Mouse (Mus musculus) limb, embryonic 11.5 days (tissue): ENCODE measurements around the gene Clec2h. TPM values are rescaled to one million over a fixed set of nuclear protein-coding genes. Genes with fewer than 3 reads are reported as not detected.
A peak's percentile ranks its signal among the peaks of the same experiment; 100 is the strongest.
"Not testable (repeated sequence)": the region's sequence is repeated elsewhere in the genome, so short reads cannot be mapped to it uniquely, and the experiment has no call there.

ENCODE experiments used
- ATAC-seq: fragments of 200-750 bp; cut with Nextera tagmentation; 2 replicates; pipeline ENCODE4 v1.8.0; 2017; ENCODE audit warnings: low read depth; ENCODE audit not compliant: insufficient number of reproducible peaks, low FRiP score, low TSS enrichment
- DNase-seq: peaks from one replicate; pipeline ENCODE4 v3.0.0-alpha.2; 2015; ENCODE audit warnings: low spot score
- H3K27ac ChIP-seq: fragments of 300-500 bp; sonication (generic); replicated peaks from 2 replicates; pipeline ENCODE4 v1.5.1; 2014; ENCODE audit warnings: low read depth, mild to moderate bottlenecking, low read length
- H3K27me3 ChIP-seq: fragments of 300-500 bp; sonication (generic); 2 replicates; pipeline ENCODE4 v1.6.1; 2014; ENCODE audit warnings: mild to moderate bottlenecking, low read length, mixed read lengths; ENCODE audit not compliant: control insufficient read depth, insufficient read depth
- H3K36me3 ChIP-seq: fragments of 300-500 bp; sonication (generic); 2 replicates; pipeline ENCODE4 v1.6.1; 2014; ENCODE audit warnings: mild to moderate bottlenecking, low read length, moderate library complexity, mixed read lengths; ENCODE audit not compliant: control insufficient read depth, insufficient read depth
- H3K4me1 ChIP-seq: fragments of 300-500 bp; sonication (generic); 2 replicates; pipeline ENCODE4 v1.6.1; 2014; ENCODE audit warnings: low read length, mixed read lengths; ENCODE audit not compliant: control insufficient read depth, insufficient read depth
- H3K4me2 ChIP-seq: fragments of 300-500 bp; sonication (generic); 2 replicates; pipeline ENCODE4 v1.6.1; 2014; ENCODE audit warnings: low read depth, mild to moderate bottlenecking, moderate library complexity; ENCODE audit not compliant: severe bottlenecking
- H3K4me3 ChIP-seq: fragments of 300-500 bp; sonication (generic); 2 replicates; pipeline ENCODE4 v1.5.1; 2014; ENCODE audit warnings: low read depth, low read length
- H3K9ac ChIP-seq: fragments of 300-500 bp; sonication (generic); 2 replicates; pipeline ENCODE4 v1.6.1; 2014; ENCODE audit warnings: mild to moderate bottlenecking, low read length
- H3K9me3 ChIP-seq: fragments of 300-500 bp; sonication (generic); 2 replicates; pipeline ENCODE4 v1.6.1; 2016; ENCODE audit warnings: low read length; ENCODE audit not compliant: control insufficient read depth
- WGBS: fragments of 180-500 bp; shearing (Covaris S2); extraction: QIAGEN DNeasy Blood & Tissue Kit; methylation state at CpG from one replicate; pipeline ENCODE4 v1.1.7; 2014; 5-methylcytosine and 5-hydroxymethylcytosine counted together
- polyA plus RNA-seq: library from polyadenylated mRNA; unstranded; fragments of >200 nt; fragmentation: Nextera tagmentation; extraction: Ambion mirVana; gene quantifications from 2 replicates; pipeline ENCODE4 v1.2.1, GENCODE M21; 2014

The Clec2h gene
- polyA plus RNA-seq, result not detected in 2 replicates

DNA sequence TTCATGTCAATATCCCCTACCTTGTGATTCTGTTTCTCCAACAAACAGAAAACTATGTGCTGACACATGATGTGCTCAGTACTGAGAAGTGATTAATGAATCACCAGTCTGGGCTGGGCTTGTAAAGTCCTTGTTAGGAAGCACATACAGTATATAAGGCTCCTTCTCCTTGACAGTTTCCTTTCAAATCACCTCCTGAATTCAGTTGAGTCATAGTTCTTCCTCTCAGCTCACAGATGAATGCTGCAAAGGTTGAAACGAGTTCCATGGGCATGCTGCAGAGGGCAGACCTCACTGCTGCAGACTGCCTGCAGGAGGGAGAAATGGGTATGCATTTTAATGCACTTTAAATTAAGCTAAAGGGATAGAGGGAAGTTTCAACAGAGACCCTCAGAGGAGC, at the start of gene Clec2h:
Gene Clec2h (plus strand): TSS at position 180 of the 400 bp plus-strand sequence.
- Histone ChIP-seq H3K4me2 (no peak within 1 kb of the TSS), H3K9me3 (no peaks in the 10 kb centered on the region), H3K27ac (no peak within 1 kb of the TSS), H3K4me1 (no peaks in the 10 kb centered on the region), H3K4me3 (no peak within 1 kb of the TSS), H3K36me3 (no peaks in the 10 kb centered on the region), H3K9ac (no peak within 1 kb of the TSS), H3K27me3 (no peaks in the 10 kb centered on the region)
- WGBS, result 8% methylated on average over 1 of the region's 1 CpGs
- DNase-seq (no peak), ATAC-seq (no peak)

DNA sequence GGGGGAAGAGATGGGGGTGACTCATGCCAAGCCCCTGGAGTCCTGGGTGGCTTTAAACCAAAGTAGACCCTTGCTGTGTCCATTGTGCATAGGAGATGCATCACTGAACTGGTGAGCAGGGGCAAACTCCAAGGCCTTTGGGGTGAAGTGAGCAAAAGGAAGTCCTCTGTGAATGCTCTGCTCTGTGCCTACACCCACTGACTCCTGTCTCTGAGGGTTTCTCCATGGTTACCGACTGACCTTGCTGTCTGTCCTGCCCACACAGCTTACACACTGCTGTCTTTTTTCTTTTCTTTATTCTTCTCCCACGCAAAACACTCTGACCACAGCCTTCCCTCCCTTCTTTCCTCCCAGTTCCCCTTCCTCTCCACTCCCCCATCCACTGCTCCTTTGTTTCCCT, 39.5 kb upstream of the Clec2h start:
- 85% methylated on average over 2 of the region's 2 CpGs for WGBS
- Histone ChIP-seq H3K27me3 (no peaks in the 10 kb centered on the region), H3K36me3 (no peaks in the 10 kb centered on the region), H3K4me1 (no peaks in the 10 kb centered on the region), H3K9me3 (no peaks in the 10 kb centered on the region), H3K27ac (no peak overlapping the region), H3K4me2 (no peak overlapping the region), H3K9ac (no peak overlapping the region), H3K4me3 (no peak overlapping the region)
- ATAC-seq, result no peak
- DNase-seq, result no peak

DNA sequence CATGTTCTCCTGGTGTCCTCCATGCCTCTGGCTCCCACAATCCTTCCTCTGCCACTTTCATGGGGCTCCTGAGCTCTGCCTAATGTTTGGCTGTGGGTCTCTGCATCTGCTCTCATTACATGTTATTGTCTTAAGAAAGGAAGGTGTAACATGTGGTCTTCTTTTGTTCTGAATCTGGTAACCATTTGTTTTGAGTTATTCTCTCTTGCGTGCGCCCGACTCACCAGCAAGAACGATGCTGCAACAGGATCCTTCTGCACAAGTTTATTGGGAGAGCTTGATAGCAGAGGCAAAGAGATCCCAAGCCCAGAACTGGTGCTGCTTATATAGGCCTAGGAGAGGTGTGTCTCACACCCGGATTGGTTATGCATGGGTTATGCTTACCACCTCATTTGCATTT, 38.8 kb upstream of the Clec2h start, which contains the start of gene Klrb1a:
Gene Klrb1a (minus strand): TSS at position 101 of the 400 bp plus-strand sequence.
- DNase-seq, ATAC-seq, H3K9ac ChIP-seq, H3K27me3 ChIP-seq, H3K36me3 ChIP-seq, H3K9me3 ChIP-seq, H3K4me3 ChIP-seq, H3K27ac ChIP-seq, H3K4me2 ChIP-seq, H3K4me1 ChIP-seq: not testable (repeated sequence)
- 96% methylated on average over 5 of the region's 5 CpGs for WGBS

DNA sequence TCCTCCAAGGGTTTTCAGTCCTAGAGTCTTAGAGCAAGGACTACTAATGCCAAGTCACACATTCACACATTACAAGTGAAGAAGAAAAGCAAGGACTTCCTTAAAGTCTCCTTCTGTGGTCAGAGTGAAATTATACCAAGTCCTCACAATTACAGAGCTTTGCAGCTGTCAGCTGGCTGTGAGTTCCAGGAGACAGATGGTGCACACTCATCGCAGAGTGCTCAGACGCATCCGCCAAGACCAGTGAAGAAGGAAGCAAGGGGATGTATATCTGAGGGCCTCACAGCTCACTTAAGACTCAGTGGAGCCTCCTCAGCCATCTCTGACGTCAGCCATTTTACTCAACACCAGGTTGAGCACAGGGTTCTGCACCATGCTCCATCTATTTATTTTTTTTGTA, 37.8 kb upstream of the Clec2h start:
- Histone ChIP-seq H3K4me2 (no peak overlapping the region), H3K4me3 (no peak overlapping the region), H3K27ac (no peak overlapping the region), H3K36me3 (no peaks in the 10 kb centered on the region), H3K27me3 (no peaks in the 10 kb centered on the region), H3K9me3 (no peaks in the 10 kb centered on the region), H3K4me1 (no peaks in the 10 kb centered on the region), H3K9ac (no peak overlapping the region)
- no peak for DNase-seq
- no peak for ATAC-seq
- 89% methylated on average over 4 of the region's 4 CpGs for WGBS

DNA sequence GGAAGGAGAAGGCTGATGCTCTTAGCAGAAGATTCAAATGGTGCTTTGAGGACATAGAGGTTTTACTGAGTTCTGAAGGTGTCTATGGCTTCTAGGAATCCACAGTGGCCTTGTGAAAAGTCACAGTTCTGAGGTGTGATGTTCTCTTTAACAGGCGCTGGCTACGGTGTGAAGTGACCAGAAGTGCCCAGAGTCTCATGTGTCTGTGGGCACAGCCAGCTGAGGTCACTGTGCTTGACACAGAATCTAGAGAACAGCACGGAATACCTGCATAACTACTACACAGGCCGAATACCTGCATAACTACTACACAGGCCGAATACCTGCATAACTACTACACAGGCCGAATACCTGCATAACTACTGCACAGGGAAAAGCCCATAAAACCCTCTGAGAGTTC, 36.9 kb upstream of the Clec2h start:
- H3K4me3 ChIP-seq, H3K4me2 ChIP-seq, H3K9ac ChIP-seq, H3K9me3 ChIP-seq, H3K36me3 ChIP-seq, ATAC-seq, H3K27me3 ChIP-seq, H3K27ac ChIP-seq, DNase-seq, H3K4me1 ChIP-seq: not testable (repeated sequence)
- 81% methylated on average over 6 of the region's 6 CpGs for WGBS

DNA sequence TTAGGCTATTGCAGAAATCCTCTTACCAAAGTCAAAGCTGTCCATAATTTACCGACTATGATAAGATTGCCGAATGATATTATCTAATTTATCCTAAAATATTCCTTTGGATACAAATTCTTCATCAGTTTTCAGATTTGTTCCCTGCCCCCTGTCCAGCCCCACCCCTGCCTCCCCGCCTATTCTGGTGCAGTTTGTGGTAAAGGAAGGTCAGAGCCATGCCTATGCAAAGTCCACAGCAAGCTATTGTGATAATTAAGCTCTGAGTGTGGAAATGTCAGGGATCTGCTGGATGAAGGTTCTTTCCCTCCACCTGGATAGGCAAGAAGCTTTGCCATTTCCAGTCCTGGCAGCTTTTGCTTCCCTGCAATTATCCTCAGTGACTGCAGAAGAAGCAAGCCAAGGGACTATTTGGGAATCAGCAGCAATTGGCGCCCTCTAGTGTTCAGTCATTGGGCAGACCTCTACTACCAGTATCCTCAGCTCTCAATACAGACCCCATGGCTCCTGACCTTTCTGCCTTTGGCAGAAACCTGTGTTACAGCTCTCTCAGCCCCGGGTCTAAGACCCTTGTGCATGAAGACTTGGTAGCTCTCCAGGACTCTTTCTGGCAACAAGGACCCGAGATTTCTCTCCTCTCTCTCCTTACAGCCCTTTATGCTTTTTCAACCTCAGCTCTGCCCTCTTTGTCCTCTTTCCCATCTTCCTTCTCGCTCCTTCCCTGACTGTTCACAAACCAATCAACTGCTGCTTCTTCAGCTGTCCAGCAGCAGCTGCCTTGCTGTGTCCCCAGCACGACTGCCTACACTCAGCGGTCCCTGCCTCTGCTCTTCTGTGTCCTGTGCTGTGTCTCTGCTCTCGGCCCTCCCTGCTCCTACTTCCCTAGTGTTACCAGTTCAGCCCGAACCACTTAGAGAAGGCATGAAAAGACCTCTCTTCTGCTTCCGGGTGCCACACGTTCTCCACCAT, 32.1 kb upstream of the Clec2h start:
- DNase-seq, result peak; percentile 73
- not testable (repeated sequence) for H3K36me3 ChIP-seq, H3K4me2 ChIP-seq, H3K4me3 ChIP-seq, H3K27me3 ChIP-seq, H3K9ac ChIP-seq, H3K9me3 ChIP-seq, H3K27ac ChIP-seq, H3K4me1 ChIP-seq
- ATAC-seq, result peak; percentile 87
- WGBS, result 61% methylated on average over 12 of the region's 13 CpGs

DNA sequence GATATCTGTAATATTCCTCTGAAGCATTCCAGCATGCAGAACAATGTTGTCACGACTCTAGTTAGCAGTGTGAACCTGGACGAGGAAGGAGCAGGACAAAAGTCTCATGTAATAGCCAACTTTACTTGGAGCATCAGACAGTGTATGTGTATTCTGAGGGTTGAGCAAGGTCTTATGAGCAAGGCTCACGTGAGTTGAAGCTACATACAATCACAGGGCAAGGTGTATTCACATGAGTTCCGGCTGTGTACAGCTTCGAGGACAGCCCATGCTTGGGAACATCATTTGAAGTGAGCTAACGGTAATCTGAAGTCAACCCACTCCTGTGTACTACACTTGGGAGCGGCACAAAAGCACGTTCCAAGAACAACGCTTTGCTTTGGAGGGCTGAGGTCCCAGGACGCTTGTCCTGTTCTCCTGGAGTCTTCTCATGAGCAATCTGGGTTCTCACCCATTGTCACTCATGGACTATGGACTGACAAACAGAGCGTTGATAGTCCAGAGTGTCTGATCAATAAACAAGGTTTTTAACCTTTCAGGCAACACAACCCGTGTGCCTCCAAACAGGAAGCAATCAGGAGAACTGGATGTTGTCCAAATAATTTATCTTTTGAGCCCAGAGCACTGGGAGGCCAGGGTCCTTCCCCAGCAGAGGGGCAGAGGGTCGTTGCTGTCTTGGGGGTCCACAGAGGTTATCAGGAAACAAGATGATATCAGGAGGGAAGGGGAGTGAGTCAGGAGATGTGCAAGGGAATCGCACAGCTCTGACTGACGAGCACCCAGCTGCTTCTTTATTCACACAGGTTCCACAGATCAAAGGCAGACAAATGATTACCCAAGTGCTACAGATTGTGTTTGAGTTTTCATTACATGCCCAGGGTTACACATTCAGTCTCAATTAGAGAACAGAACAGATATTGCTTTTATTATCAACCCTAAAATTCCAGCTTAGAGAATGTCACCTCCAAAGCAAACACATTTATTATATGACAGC, 31.0 kb upstream of the Clec2h start:
- H3K36me3 ChIP-seq, H3K9ac ChIP-seq, H3K9me3 ChIP-seq, H3K4me2 ChIP-seq, DNase-seq, H3K27me3 ChIP-seq, ATAC-seq, H3K4me1 ChIP-seq, H3K4me3 ChIP-seq, H3K27ac ChIP-seq: not testable (repeated sequence)
- whole genome bisulfite sequencing, result 73% methylated on average over 15 of the region's 15 CpGs

DNA sequence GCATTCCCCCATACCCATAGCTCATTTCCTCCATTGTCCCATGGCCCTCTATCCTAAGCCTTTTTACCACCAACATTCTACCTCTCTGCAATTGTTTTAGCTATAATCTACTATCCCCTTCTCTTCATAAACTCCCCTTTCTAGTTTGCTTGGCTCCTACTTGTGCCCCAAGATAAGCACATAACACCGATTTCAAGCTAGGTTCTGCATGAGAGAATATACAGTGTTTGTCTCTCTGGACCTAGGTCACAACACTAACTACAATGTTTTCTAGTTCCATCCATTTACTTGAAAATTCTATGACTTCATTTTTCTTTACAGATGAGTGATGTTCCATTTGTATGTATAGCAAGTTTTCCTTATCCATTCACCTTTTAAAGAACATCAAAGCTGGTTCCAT, 21.5 kb upstream of the Clec2h start:
- Histone ChIP-seq H3K36me3 (no peaks in the 10 kb centered on the region), H3K9ac (no peak overlapping the region), H3K27me3 (no peaks in the 10 kb centered on the region), H3K27ac (no peak overlapping the region), H3K4me1 (no peaks in the 10 kb centered on the region), H3K4me3 (no peak overlapping the region), H3K4me2 (no peak overlapping the region), H3K9me3 (no peaks in the 10 kb centered on the region)
- no peak for DNase-seq
- ATAC-seq, result no peak
- 90% methylated on average over 1 of the region's 1 CpGs for WGBS
